Mouse (Mus musculus) cerebellum, adult (tissue): ENCODE measurements around the gene Il16.

Experiments
- ATAC-seq: cut with Nextera tagmentation; 2 replicates; pipeline ENCODE4 v1.9.2; 2017; ENCODE audit warnings: mild to moderate bottlenecking, moderate library complexity, mixed read lengths; ENCODE audit not compliant: insufficient number of reproducible peaks, low FRiP score, low TSS enrichment

Gene Il16

DNA sequence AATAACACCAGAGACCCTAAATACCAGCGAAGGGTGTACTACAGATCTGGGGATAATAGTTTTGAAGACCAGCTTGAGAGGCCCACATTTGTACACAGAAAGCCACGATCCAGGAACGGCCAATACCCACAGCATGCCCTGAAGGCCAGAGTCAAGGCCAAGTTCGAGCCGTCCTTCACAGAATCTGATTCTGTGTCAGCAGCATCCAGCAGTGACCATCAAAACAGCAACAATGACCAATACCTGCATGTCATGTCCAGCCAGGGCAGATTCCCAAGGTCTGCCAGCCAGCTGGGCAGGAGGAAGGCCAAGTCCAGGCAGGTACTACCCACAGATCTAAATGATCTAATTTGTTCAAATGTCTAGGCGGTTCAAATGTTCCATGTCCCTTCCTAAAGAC lies 122.9 kb downstream of the Il16 start:
- ATAC-seq, result no peak

DNA sequence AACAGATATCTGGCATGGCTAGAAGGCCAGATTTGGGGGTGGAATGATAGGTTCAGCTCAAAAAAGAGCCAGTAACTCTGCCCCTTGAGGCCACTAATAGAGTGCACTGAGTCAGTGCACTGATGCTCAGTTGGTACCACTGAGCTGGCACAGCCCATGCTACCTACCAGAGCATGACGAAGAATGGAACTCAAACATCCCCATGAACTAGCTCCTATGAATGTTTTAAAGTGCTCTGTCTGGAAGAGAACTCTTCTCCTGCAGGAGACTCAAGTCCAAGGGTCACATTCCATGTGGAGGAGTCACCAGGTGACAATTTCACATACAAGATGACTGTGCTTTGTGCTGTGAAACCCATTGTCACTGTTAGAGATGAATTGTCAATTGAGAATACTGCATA lies 126.8 kb downstream of the Il16 start:
- ATAC-seq, result no peak

DNA sequence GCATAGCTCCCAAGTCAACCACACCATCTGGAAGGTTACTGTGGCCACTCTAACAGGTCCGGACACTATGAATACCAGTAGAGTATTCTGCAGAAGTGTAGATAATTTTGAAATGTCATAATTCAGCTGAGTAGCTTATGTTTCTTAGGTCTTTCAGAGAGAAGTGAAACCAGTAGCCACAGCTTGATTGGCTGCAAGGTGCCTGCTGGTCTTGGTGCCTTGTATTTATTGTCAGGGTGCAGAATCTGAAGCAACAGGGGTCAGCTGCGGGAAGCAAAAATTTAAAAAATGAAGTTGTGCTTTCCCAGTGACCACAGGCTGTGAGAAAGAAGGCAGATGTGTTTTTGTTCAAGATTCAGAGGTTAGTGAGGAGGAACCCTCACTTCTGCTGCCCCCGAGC lies 129.3 kb downstream of the Il16 start:
- no peak for ATAC-seq

DNA sequence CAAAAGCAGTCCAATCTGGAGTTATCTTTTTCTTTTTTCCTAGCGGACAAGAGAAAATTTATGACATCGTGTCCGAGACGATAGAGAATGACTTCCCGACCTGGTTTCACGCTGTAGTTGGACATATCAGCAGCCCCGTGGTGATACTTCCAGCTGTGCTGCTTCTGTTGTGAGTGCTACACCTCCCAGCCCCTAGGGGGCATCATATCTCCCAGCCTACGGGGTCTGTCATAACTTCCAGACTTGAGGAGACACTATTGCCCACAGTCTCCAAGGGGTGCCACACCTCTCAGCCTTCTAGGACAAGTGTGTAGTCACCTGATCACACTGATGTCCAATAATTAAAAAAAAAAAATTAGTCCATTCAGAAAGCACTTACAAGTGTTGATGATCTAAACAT lies 129.7 kb downstream of the Il16 start:
- no peak for ATAC-seq

DNA sequence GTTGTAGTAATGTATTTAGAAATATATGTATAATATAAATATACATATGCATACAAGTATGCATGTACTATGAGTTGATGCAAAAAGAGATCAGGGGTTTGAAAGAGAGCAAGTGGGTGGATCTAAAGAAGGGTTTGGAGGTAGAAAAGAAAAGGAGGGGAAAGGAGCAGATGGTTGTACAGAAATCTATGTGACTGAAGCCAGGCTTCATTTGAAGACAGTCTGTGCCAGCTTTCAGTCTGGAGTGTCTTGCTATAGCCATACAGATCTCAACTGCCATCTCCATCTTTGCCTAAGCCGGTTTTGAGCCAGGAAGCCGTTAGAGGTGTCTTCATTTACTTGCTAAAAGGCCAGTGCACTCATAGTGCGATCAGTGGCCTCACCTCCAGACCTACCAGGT lies 130.3 kb downstream of the Il16 start:
- no peak for ATAC-seq

DNA sequence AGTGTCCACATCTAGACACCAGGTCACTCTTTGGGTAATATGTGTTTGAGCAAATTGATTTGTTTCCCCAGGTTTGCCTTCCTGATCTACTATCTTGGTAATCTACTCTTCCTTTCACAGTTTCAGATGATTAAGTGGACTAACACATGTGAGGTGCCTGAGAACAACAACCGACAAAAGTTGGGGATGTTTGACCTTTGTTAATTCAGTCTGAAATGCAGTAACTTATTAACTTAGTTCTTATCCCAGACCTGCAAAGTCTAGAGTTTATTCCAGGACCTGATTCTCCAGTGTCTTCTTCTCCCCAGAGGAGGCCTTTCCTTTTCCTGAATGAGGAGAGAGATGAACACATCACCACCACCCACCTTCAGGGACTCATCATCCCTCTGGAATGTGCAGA lies 133.6 kb downstream of the Il16 start:
- ATAC-seq, result no peak

DNA sequence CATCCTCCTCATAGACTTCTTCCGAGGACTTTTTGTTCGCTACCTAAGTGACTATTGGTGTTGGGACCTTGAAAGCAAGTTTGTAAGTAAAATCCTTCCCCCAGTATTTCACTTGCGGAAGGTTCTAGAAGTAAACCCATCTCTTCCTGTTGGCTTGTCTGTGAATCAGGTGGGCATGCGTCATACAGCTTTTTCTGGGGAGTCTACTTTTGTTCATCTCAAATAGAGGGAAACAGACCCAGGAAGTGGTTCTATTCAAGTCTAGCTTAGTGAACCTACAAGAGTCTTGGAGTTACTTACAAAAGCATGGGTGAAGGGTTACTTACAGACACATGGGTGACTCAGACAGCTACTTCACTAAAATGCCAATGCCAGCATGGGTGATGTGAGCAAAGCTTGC lies 135.6 kb downstream of the Il16 start:
- no peak for ATAC-seq

DNA sequence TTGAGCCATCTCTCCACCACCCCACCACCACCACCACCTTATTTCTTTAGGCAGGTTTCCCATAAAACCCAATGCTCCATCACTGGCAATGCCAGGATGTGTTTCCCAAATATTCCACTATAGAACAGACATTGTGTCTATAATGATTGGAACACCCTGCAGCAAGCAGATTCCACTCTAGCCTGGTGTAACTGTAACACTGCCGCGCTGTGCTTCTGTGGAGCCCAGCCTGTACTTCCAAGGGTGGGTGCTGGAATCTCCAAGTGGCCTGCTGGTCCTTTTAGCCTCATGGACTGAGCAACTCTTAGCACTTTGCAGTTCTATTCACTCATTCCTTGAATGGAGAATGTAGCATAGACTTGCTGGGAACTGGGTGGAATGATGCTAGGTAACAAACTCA lies 138.7 kb downstream of the Il16 start:
- ATAC-seq, result no peak

DNA sequence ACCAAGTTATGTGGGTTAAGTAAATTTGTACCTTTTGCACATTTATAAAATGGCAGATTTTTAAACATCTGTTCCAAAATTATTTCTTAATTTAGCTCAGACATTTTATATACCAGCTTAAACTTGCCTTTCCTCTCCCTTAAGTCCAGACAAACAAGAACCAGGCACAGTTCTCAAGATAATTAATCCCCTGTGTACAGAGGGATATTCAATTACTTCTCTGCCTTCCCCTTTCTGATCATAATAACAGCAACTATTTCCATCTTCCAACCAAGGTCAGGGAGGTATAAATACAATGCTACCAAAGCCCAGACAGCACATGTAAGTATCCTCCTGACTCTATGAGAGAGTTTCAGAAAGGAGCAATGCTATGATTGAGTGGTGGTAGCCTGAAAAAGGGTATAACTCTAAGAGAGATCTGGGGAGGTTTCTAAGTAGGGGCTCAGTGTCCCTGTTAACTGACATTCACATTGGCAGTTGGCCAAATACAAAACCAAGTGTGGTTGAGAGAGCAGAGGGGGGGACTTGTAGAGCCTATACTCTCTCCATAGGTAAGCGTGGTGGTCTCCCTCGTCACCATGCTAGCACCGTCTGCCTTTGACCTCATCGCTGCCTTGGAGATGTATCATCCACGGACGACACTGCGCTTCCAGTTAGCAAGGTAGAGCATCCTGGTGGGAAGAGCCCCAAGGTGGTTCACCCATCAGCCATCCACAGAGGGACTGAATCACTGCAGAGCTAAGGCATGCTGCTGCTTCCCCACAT lies 141.2 kb downstream of the Il16 start:
- ATAC-seq, result no peak

DNA sequence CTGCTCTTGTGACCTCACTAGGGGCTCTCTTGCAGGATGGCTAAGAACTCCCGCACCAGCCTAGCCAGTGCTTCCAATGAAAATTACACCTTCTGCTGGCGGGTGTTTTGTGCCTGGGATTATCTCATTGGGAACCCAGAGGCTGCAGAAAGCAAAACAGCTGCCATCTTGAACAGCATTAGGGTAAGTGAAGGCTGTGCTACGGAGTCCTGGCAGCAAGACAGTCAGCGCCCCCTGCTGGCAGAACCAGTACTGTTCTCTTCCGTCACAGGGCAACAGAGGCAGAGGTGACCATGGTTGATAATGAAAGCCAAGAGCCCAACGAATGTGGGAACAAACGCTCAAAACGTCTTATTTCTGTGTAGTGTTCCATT lies 145.6 kb downstream of the Il16 start:
- ATAC-seq, result no peak

DNA sequence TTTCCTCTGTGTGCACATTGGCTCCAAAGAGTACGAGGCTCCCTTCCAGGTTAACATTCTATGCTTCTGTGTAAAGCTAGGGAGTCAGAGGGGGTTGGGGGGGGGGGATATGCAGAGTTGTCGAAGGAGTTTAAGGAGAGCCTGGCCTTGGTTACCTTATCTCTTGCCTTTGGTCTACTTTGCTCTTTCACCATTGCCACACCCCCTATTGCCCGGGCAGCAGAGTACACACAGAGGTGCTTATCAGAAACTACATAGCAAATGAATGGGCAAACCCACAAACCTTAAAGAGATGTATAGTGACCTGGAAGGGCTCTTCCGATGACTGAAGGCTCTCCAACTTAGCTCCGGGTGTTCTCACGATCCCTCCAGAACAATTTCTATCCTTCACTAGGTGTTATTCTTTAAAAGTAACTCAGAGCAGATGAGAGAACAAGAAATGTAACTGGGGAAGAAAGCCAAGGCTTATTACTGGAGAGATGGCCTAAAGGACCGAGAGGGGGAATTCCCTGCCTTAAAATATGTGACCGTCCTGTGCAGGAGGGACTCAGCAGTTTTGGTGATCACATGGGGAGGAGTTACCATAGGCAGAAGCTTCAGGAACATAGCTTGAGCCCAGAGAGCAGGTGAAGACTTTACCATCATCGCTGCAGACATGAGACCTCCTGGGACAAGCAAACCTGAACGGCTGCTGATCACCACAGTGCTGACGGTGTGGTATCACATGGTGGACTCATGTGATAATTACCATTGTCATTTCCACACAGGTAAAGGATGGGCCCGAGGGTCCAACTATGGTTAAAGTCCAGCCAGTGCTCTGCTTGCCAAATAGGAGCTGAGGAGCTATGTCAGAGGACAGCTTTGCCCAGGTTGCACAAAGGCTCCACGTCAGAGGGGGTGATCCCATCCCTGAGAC lies 146.3 kb downstream of the Il16 start:
- ATAC-seq, result no peak

DNA sequence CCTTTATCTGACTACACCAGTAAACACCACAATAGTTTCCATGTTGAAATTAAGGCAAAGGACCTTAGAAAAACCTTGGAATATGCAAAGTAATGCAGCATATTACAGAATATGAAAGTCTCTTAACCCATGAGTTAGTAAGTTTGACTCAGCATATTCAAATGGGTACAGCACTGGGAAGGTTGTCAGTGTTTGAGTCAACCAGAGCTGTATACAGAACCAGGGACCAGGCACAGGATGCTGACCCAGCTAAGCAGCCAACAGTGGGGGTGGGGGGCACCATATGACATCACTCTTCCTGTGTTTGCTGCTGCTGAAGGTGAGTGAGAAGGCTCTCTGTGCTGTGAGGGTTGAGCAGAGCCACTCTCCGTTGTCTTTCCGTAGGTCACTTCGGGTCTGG lies 148.5 kb downstream of the Il16 start:
- ATAC-seq, result no peak

DNA sequence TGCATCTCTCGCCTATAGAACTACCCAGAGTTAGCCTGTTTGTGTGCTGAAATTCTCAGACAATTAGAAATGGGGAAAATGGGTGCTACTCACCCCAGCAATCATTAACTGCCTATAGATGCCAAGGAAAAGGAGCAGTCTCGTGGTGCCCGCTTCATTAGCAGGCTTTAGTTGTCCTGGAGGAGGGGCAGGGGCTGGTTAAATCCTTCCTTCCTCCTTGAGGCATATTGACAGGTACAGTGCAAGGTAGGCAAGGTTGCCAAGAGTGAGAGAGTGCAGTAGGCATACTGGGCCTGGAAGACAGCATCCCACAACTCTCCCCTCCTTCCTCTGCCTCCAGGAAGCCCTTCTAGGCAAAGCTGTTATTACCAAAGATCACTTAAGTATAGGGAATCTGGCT lies 151.5 kb downstream of the Il16 start:
- ATAC-seq, result no peak
